Mouse (Mus musculus) bone marrow macrophage, adult 2 months (primary cell): ENCODE data around the gene Slc26a10.
A peak's percentile ranks its signal among the peaks of the same experiment; 100 is the strongest.

Source experiments
- CTCF ChIP-seq: IDR thresholded peaks from 2 replicates; pipeline ENCODE4 v1.5.1; 2012; ENCODE audit warnings: low read depth, mild to moderate bottlenecking, low read length, moderate library complexity
- POLR2A ChIP-seq: IDR thresholded peaks from 2 replicates; pipeline ENCODE4 v1.6.1; 2012; ENCODE audit warnings: mild to moderate bottlenecking, low read depth, low read length, borderline replicate concordance

GRCm38 (mm10) chr10:127170837-127171272, 9.6 kb downstream of the Slc26a10 start:
- TF ChIP-seq POLR2A (no peak), CTCF (peak; percentile 85)
